Mouse (Mus musculus) C2C12 (cell line): ENCODE results near the gene Cdca3. TPM values are rescaled to one million over a fixed set of nuclear protein-coding genes. Genes with fewer than 3 reads are reported as not detected.

Experiments
- H3K27me3 ChIP-seq: one replicate; pipeline ENCODE4 v1.6.1; 2011; ENCODE audit not compliant: control insufficient read depth, insufficient read depth, insufficient read length
- H3K36me3 ChIP-seq: one replicate; pipeline ENCODE4 v1.6.1; 2011; ENCODE audit not compliant: control insufficient read depth, insufficient read depth
- H3K4me3 ChIP-seq: one replicate; pipeline ENCODE4 v1.5.1; 2011; ENCODE audit warnings: mild to moderate bottlenecking, control low read depth; ENCODE audit not compliant: poor library complexity, insufficient read depth, severe bottlenecking
- H3K79me2 ChIP-seq: one replicate; pipeline ENCODE4 v1.6.1; 2011; ENCODE audit not compliant: control insufficient read depth, insufficient read depth
- H3K79me3 ChIP-seq: one replicate; pipeline ENCODE4 v1.6.1; 2011; ENCODE audit warnings: low read depth, control low read depth
- H3ac ChIP-seq: one replicate; pipeline ENCODE3; 2011; ENCODE audit warnings: low read depth; ENCODE audit not compliant: control insufficient read depth, insufficient read length
- CEBPB ChIP-seq: IDR thresholded peaks from one replicate; pipeline ENCODE4 v1.6.1; 2011; ENCODE audit warnings: low read depth, mild to moderate bottlenecking, control low read depth, moderate library complexity
- CTCF ChIP-seq: IDR thresholded peaks from one replicate; pipeline ENCODE4 v1.5.1; 2011; ENCODE audit not compliant: control insufficient read depth, insufficient read depth, insufficient read length
- FOSL1 ChIP-seq: IDR thresholded peaks from one replicate; pipeline ENCODE4 v1.8.0; 2011; ENCODE audit warnings: mild to moderate bottlenecking, low read length; ENCODE audit not compliant: poor library complexity, insufficient read depth, severe bottlenecking
- MAX ChIP-seq: IDR thresholded peaks from one replicate; pipeline ENCODE4 v1.6.1; 2011; ENCODE audit warnings: mild to moderate bottlenecking, control low read depth
- MYOD1 ChIP-seq: IDR thresholded peaks from one replicate; pipeline ENCODE4 v1.6.1; 2011; ENCODE audit warnings: low read depth; ENCODE audit not compliant: control insufficient read depth, insufficient read length
- MYOG ChIP-seq: IDR thresholded peaks from one replicate; pipeline ENCODE4 v1.6.1; 2011; ENCODE audit not compliant: control insufficient read depth, insufficient read length; ENCODE audit errors: extremely low read depth
- USF1 ChIP-seq: IDR thresholded peaks from one replicate; pipeline ENCODE4 v1.6.1; 2011; ENCODE audit warnings: low read depth, mild to moderate bottlenecking, control low read depth, moderate library complexity
- long read RNA-seq, 2 experiments: library from polyadenylated mRNA; unstranded; transcript quantifications; one replicate each; pipeline ENCODE4 v2.0.0; 2019 to 2020
- polyA plus RNA-seq: library from polyadenylated mRNA; unstranded; fragments of >200 nt; fragmentation: generic; extraction: Trizol; gene quantifications from one replicate; pipeline ENCODE4 v1.2.1, GENCODE M21; 2012; ENCODE audit warnings: missing spikeins

Cdca3 gene
- polyA plus RNA-seq = 69.9 TPM
- long read RNA-seq, experiment 1, transcript Cdca3-201 (6 exons, 1,976 nt) = major isoform, 46 of 68 reads
- long read RNA-seq, experiment 1, partial matches to known transcripts = 11 of 68 reads
- long read RNA-seq, experiment 1, other reads (novel, unspliced or antisense) = 10 of 68 reads
- long read RNA-seq, experiment 2, transcript Cdca3-201 (6 exons, 1,976 nt) = major isoform, 43 of 63 reads
- long read RNA-seq, experiment 2, partial matches to known transcripts = 7 of 63 reads
- long read RNA-seq, experiment 2, other reads (novel, unspliced or antisense) = 13 of 63 reads

- peaks cover 53% of the 10 kb centered on the region for H3K36me3 ChIP-seq
- peaks cover 27% of the 10 kb centered on the region for H3K79me3 ChIP-seq
- peak within 1 kb of the TSS; percentile 75 for H3K4me3 ChIP-seq
- H3K79me2 ChIP-seq = peaks cover 56% of the 10 kb centered on the region
- TF ChIP-seq CTCF (no peak), USF1 (peak; percentile 54)
- H3ac ChIP-seq = peak within 1 kb of the TSS; percentile 88
- no peaks in the 10 kb centered on the region for H3K27me3 ChIP-seq
Observed at GRCm38 (mm10) chr6:124828868-124829798, at the start of gene Cdca3, which contains the start of gene Usp5. Cdca3 (plus strand) TSS chr6:124829547. Usp5 (minus strand) TSS chr6:124829484.

GRCm38 (mm10) chr6:124779984-124780416 lies 49.3 kb upstream of the Cdca3 start:
- Histone ChIP-seq H3K79me3 (no peaks in the 10 kb centered on the region), H3K36me3 (no peaks in the 10 kb centered on the region), H3ac (no peak overlapping the region), H3K27me3 (no peaks in the 10 kb centered on the region), H3K4me3 (no peak overlapping the region), H3K79me2 (no peaks in the 10 kb centered on the region)
- TF ChIP-seq USF1 (no peak), FOSL1 (no peak), MYOD1 (no peak), MYOG (no peak), MAX (no peak), CEBPB (no peak), CTCF (no peak)

GRCm38 (mm10) chr6:124780917-124781316 lies 48.4 kb upstream of the Cdca3 start:
- no peaks in the 10 kb centered on the region for H3K79me3 ChIP-seq
- no peaks in the 10 kb centered on the region for H3K79me2 ChIP-seq
- H3K4me3 ChIP-seq = no peak overlapping the region
- H3K36me3 ChIP-seq = no peaks in the 10 kb centered on the region
- no peak overlapping the region for H3ac ChIP-seq
- no peaks in the 10 kb centered on the region for H3K27me3 ChIP-seq
- TF ChIP-seq FOSL1 = no peak
- TF ChIP-seq MYOD1 = no peak
- no peak for TF ChIP-seq CTCF
- TF ChIP-seq MAX = no peak
- no peak for TF ChIP-seq CEBPB
- TF ChIP-seq MYOG = no peak
- no peak for TF ChIP-seq USF1

DNA sequence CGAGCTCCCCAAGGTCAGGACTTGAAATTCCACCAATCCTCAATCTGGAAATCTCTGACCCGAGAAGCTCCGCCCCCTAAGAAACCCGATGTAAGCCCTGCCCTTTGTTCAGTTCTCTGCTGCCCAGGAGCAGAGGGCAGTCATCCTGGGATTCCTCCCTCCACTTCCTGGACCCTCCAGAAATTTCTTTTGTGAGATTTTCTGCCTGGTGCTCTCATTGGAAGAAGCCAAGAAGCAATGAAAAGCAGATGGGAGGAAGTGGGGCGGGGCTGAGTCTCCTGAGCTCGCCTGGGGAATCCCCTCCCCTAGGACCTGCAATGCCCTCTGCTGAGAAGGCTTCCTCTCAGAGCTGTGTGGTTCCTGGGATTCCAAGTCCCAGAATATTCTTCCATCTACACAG lies 46.9 kb upstream of the Cdca3 start:
- Histone ChIP-seq H3ac (no peak overlapping the region), H3K79me3 (no peaks in the 10 kb centered on the region), H3K27me3 (no peaks in the 10 kb centered on the region), H3K4me3 (no peak overlapping the region), H3K79me2 (no peaks in the 10 kb centered on the region), H3K36me3 (no peaks in the 10 kb centered on the region)
- no peak for TF ChIP-seq MYOD1
- no peak for TF ChIP-seq MAX
- TF ChIP-seq CTCF = no peak

- TF ChIP-seq USF1 (no peak), MAX (no peak), CEBPB (no peak), FOSL1 (no peak), CTCF (no peak), MYOD1 (no peak), MYOG (no peak)
- H3ac ChIP-seq = no peak overlapping the region
Observed at GRCm38 (mm10) chr6:124786756-124787420, 42.5 kb upstream of the Cdca3 start.

More at GRCm38 (mm10) chr6:124786756-124787420, 42.5 kb upstream of the Cdca3 start:
- Histone ChIP-seq H3K79me2 (no peaks in the 10 kb centered on the region), H3K79me3 (no peaks in the 10 kb centered on the region), H3K36me3 (no peaks in the 10 kb centered on the region), H3K4me3 (no peak overlapping the region), H3K27me3 (no peaks in the 10 kb centered on the region)
